Comparison of ENCODE assay signal across 16 mouse cellular contexts in the genomic region with DNA sequence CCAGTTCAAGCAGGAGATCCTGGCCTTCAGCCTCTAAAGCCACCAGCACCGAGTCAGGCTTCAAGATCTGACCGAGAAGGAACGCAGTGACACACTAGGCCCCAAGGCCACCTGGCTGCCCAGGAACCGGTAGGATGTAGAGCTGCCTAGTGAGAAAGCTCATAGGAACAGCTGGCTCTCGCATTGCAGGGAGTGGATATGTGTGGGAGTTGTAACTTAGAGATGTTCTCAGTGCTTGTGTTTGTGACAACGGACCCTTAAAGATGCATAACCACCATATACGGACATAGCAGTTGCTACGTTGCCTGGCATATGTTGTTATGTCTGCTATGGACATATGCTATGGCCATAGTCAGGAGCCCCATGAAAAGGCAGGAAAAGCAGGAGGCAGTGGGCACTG. TPM values are rescaled to one million over a fixed set of nuclear protein-coding genes. Genes with fewer than 3 reads are reported as not detected.
"Had no signal": no experiment of that assay in that cellular context is flagged by ENCODE, and none has a peak within 500 bp of the region (broad histone marks: within the 10 kb centered on the region; RNA-seq: fewer than 3 reads in every experiment).

No protein-coding gene starts in this region.

- H3K27ac ChIP-seq: macrophage; midbrain, embryonic 13.5 days; midbrain, embryonic 15.5 days; neural tube, embryonic 12.5 days; stomach, embryonic 15.5 days had no signal

- H3K4me2 ChIP-seq: lung, embryonic 15.5 days; midbrain, embryonic 11.5 days; midbrain, embryonic 13.5 days; midbrain, embryonic 15.5 days; neural tube, embryonic 12.5 days; stomach, embryonic 15.5 days had no signal

- H3K4me3 ChIP-seq: lung, embryonic 15.5 days; megakaryocyte, embryonic 14.5 days; midbrain, embryonic 13.5 days; midbrain, embryonic 15.5 days; neural tube, embryonic 12.5 days; stomach, embryonic 15.5 days had no signal

- H3K9me3 ChIP-seq: lung, embryonic 15.5 days; midbrain, embryonic 13.5 days; midbrain, embryonic 15.5 days; neural tube, embryonic 12.5 days; stomach, embryonic 15.5 days had no signal

- DNase-seq: right cerebral cortex, postnatal 14 days; thymus, adult 18-20 months; thymus, postnatal 14 days; thymus, postnatal 36 days had no signal

- ATAC-seq: lung, postnatal 0 days; midbrain, embryonic 13.5 days; midbrain, embryonic 15.5 days had no signal

- H3K36me3 ChIP-seq: lung, embryonic 15.5 days; midbrain, embryonic 13.5 days; midbrain, embryonic 15.5 days; neural tube, embryonic 12.5 days; stomach, embryonic 15.5 days had no signal

- H3K9ac ChIP-seq: lung, embryonic 15.5 days; midbrain, embryonic 13.5 days; midbrain, embryonic 15.5 days; neural tube, embryonic 12.5 days; stomach, embryonic 15.5 days had no signal

RNA-seq across cellular contexts. Expression of a gene that starts 4.9 kb away (rescaled TPM):
- total RNA-seq: megakaryocyte progenitor cell, adult 5-6 weeks; monocyte, adult 5-6 weeks; neutrophil, adult 5-6 weeks had no signal

RNA-seq across cellular contexts. Expression of a gene that starts 15.8 kb away (rescaled TPM):
- total RNA-seq: megakaryocyte progenitor cell, adult 5-6 weeks; monocyte, adult 5-6 weeks; neutrophil, adult 5-6 weeks had no signal

RNA-seq across cellular contexts. Expression of a gene that starts 27.9 kb away (rescaled TPM):
- total RNA-seq: monocyte, adult 5-6 weeks had no signal
